ENCODE assay signal across 19 mouse cellular contexts in genomic region chr5:97986656-97987294, GRCm38 (mm10). TPM values are rescaled to one million over a fixed set of nuclear protein-coding genes. Genes with fewer than 3 reads are reported as not detected.
A peak's percentile ranks its signal among the peaks of the same experiment; 100 is the strongest.
DNase-seq lines count a peak whose midpoint lies in the region; ATAC-seq and TF ChIP-seq lines count a peak whose summit lies in the region.
"Had no signal": no experiment of that assay in that cellular context is flagged by ENCODE, and none has a peak within 500 bp of the region (broad histone marks: within the 10 kb centered on the region; RNA-seq: fewer than 3 reads in every experiment).

No protein-coding gene starts in this region.

- no peak for TF ChIP-seq EP300 in lung, postnatal 0 days (IDR thresholded peaks at IDR 0.05)

- no peaks in the 10 kb centered on the region for H3K9me3 ChIP-seq in lung, postnatal 0 days (ENCODE audit: low read length)
- no peaks in the 10 kb centered on the region for H3K9me3 ChIP-seq in heart, embryonic 13.5 days
- H3K9me3 ChIP-seq: kidney, embryonic 15.5 days; limb, embryonic 12.5 days; neural tube, embryonic 12.5 days had no signal

- H3K4me1 ChIP-seq in lung, postnatal 0 days (ENCODE audit: insufficient read depth, low read depth, low read length), result no peaks in the 10 kb centered on the region
- H3K4me1 ChIP-seq in heart, embryonic 13.5 days, result peaks cover 16% of the 10 kb centered on the region
- H3K4me1 ChIP-seq: kidney, embryonic 15.5 days; neural tube, embryonic 12.5 days had no signal

- no peak overlapping the region for H3K27ac ChIP-seq in lung, postnatal 0 days (ENCODE audit: low read length)
- peak overlapping the region; percentile 92 for H3K27ac ChIP-seq in heart, embryonic 13.5 days (replicated peaks)
- H3K27ac ChIP-seq: kidney, embryonic 15.5 days; layer of hippocampus, adult 2 months; left cerebral cortex, adult 2 months; limb, embryonic 12.5 days; neural tube, embryonic 12.5 days; stomach, postnatal 0 days had no signal

- peak; percentile 7 for DNase-seq in lung, postnatal 25 days (ENCODE audit: low spot score)
- no peak for DNase-seq in lung, postnatal 0 days (ENCODE audit: low spot score)
- DNase-seq in adrenal gland, postnatal 36 days, result peak; percentile 39 to 46
- no peak for DNase-seq in right cerebral cortex, postnatal 4 days
- no peak for DNase-seq in gastrocnemius, adult 8-10 months (ENCODE audit: low spot score in 2 of 2)
- DNase-seq: cerebellum, adult 2 months; gastrocnemius, postnatal 25 days; midbrain, embryonic 14.5 days; spleen, adult 18-20 months; thymus, postnatal 36 days had no signal

- ATAC-seq in lung, postnatal 0 days, result no peak
- ATAC-seq in heart, embryonic 13.5 days (ENCODE audit: extremely low read depth, insufficient number of reproducible peaks, low FRiP score, low TSS enrichment), result peak; percentile 66; the same call in 1 of the 2 replicates
- ATAC-seq in activated CD4-positive, CD25-positive, alpha-beta regulatory T cell, adult 4 months, result no peak
- ATAC-seq: forebrain, embryonic 16.5 days had no signal

- H3K4me2 ChIP-seq in lung, postnatal 0 days (replicated peaks; ENCODE audit: low read depth, low read length), result no peak overlapping the region
- peak overlapping the region; percentile 24; the same call in 1 of the 2 replicates for H3K4me2 ChIP-seq in heart, embryonic 13.5 days
- H3K4me2 ChIP-seq: kidney, embryonic 15.5 days; limb, embryonic 12.5 days; neural tube, embryonic 12.5 days had no signal

- no peaks in the 10 kb centered on the region for H3K36me3 ChIP-seq in lung, postnatal 0 days (ENCODE audit: insufficient read depth, low read length)
- H3K36me3 ChIP-seq in heart, embryonic 13.5 days, result peaks cover 16% of the 10 kb centered on the region

- no peak overlapping the region for H3K4me3 ChIP-seq in lung, postnatal 0 days (ENCODE audit: low read depth, low read length)
- H3K4me3 ChIP-seq in heart, embryonic 13.5 days, result no peak overlapping the region
- H3K4me3 ChIP-seq: kidney, embryonic 15.5 days; layer of hippocampus, adult 2 months; left cerebral cortex, adult 2 months; limb, embryonic 12.5 days; neural tube, embryonic 12.5 days had no signal

- no peaks in the 10 kb centered on the region for H3K27me3 ChIP-seq in lung, postnatal 0 days (replicated peaks; ENCODE audit: insufficient read depth, low read length)
- H3K27me3 ChIP-seq in heart, embryonic 13.5 days (replicated peaks), result no peaks in the 10 kb centered on the region
- H3K27me3 ChIP-seq: kidney, embryonic 15.5 days; limb, embryonic 12.5 days; neural tube, embryonic 12.5 days had no signal

- H3K9ac ChIP-seq in lung, postnatal 0 days (replicated peaks; ENCODE audit: low read depth), result no peak overlapping the region
- 0 out of 2 replicates have a peak overlapping the region, but pooled peaks have one; percentile 25 for H3K9ac ChIP-seq in heart, embryonic 13.5 days
- H3K9ac ChIP-seq: kidney, embryonic 15.5 days; limb, embryonic 12.5 days; neural tube, embryonic 12.5 days had no signal

- TF ChIP-seq CTCF in lung, postnatal 0 days (IDR thresholded peaks at IDR 0.05), result no peak

- 83% methylated on average over 4 of the region's 4 CpGs for WGBS in lung, postnatal 0 days
- 51% methylated on average over 4 of the region's 4 CpGs for WGBS in heart, embryonic 13.5 days

RNA-seq across cellular contexts. Expression of gene Antxr2, which starts 44.1 kb away (rescaled TPM):
- polyA plus RNA-seq in lung, postnatal 0 days (2015; fragmentation: Nextera tagmentation; extraction: Ambion mirVana), result 30.7 and 39.2 TPM in 2 replicates
- total RNA-seq in adrenal gland, postnatal 36 days (2021), result 10 to 100 TPM; 39.8 to 41.5 TPM
- polyA plus RNA-seq in heart, embryonic 13.5 days (2015; fragmentation: Nextera tagmentation; extraction: Ambion mirVana), result 50.3 and 54.6 TPM in 2 replicates
- total RNA-seq in gastrocnemius, adult 8-10 months (2022), result 1 to 10 TPM; 4.5 to 8.2 (median 6.0) TPM
- 10 to 100 TPM in 1 of 2 experiments, 1 to 10 TPM in 1; 9.1 to 11.8 TPM for polyA plus RNA-seq in activated CD4-positive, CD25-positive, alpha-beta regulatory T cell, adult 4 months (2017; shearing (Covaris generic))

Comparison
In these comparisons a context has a peak if more than half of its experiments do, and no peak if none do; other contexts are left out.
1. DNase-seq: peak in lung, postnatal 25 days (single experiment) and adrenal gland, postnatal 36 days (2 of 2); none in lung, postnatal 0 days (single experiment), right cerebral cortex, postnatal 4 days (single experiment) and gastrocnemius, adult 8-10 months (0 of 2).